Mouse (Mus musculus) lung, postnatal 25 days (tissue): ENCODE results near the gene Angptl6.
"Not testable (repeated sequence)": the region's sequence is repeated elsewhere in the genome, so short reads cannot be mapped to it uniquely, and the experiment has no call there.

Experiments used
- DNase-seq: peaks from one replicate; pipeline ENCODE4 v3.0.0; 2022; ENCODE audit warnings: low spot score

Angptl6 gene

DNA sequence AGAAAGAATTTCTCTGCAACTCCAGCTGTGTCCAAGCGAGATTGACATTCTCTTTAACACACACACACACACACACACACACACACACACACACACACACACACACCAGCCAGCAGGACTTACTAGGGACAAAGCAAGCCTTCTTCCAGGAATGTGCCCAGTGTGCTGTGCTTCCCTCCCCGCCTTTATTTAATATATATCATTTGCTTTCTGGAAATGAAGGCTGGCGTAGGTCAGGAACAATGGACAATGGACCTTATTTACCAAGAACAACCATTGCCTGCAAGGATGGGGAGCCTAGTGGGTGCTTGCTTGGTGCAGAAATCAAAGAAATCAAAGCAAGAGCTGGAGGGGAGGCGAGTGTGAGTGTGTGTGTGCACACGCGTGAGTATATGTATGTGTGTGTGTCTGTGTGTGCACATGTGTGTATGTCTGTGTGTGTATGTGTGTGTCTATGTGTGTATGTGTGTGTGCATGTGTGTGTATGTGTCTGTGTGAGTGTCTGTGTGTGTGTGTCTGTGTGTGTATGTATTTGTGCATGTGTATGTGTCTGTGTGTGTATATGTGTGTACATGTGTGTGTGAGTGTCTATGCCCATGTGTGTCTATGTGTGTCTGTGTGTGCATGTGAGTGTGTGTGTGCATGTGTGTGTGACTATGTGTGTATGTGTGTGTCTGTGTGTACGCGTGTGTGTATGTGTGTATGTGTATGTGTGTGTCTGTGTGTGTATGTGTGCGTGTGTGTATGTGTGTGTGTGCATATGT lies 42.2 kb downstream of the Angptl6 start:
- DNase-seq, result no peak

DNA sequence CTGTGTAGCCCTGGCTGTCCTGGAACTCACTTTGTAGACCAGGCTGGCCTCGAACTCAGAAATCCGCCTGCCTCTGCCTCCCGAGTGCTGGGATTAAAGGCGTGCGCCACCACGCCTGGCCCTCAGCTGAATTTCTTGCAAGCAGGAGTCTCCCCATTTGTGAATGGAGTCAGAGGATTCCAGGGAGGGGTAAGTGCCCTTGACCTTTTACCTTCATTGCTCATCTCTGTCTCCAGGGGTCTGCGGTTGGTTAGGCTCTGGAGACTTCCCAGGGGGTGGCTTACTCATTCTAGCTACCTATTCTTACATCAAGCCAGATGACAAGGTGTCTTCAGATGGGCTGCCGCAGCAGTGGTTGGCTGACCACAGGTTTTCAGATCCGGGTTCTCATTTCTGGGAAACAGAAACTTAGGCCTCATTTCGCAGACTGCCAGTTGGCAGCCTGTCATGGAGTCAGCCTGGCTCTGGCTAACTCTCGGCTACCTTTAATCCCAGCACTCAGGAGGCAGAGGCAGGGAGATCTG lies 44.0 kb downstream of the Angptl6 start:
- DNase-seq, result not testable (repeated sequence)

DNA sequence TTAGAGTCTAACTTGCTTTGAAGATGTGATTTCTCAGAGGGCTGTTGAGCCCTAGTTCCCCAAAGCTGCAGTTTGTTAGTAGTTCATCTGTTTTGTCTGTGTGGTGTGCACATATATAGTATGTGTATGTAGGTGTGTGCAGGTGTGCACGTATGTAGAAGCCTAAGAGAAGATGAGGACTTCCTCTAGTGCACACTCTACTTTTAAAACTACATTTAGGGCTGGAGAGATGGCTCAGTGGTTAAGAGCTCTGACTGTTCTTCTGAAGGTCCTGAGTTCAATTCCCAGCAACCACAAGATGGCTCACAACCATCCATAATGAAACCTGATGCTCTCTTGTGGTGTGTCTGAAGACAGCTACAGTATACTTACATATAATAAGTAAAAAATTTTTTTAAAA lies 44.6 kb downstream of the Angptl6 start:
- DNase-seq, result no peak

DNA sequence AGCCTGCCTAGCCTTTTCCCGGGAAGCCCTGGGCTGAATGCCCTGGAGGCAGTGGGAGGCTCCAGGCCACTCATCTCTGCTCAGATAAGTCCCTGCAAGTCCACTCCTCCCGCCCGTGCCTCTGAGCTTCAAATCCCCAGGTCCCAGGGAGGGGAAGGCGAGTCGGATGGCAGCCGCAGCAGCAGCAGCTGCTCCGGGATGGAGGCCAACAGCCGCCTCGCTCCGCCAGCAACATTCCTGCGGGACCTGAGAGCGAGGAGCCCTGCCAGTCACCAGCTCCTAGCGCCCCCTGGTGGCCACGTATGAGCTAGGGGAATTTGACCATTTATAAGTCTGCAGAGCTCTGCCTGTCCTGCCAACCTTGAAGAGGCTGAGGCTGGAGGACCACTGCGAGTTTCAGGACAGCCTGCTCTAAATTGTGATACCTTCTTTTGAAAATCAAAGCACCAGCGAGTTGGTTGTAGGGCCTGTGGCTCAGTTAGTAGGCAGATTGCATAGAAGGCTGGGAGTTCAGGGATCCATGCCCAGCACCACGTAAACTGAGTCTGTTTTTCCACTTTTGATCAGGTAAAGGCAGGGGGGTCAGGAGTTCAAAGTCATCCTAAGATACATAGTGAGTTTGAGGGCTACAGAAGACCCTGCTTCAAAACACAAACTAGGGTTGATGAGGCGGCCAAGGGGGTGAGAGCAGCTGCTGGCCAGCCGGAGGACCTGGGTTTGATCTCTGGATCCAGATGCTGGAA lies 48.5 kb downstream of the Angptl6 start:
- DNase-seq, result peak; percentile 92

DNA sequence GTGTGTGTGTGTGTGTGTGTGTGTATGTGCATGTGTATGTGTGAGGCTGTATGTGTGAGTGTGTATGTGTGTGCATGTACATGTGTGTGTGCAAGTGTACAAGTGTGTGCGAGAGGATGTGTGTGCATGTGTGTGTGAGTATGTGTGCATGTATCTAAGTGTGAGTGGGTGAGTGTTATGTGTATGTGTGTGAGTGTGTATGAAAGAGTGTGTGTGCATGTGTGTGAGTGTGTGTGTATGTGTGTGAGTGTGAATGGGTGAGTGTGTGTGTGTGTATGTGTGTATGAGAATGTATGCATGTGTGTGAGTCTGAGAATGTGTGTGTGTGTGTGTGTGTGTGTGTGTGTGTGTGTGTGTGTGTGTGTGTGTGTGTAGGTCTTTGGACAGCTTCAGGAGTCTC lies 51.4 kb downstream of the Angptl6 start:
- DNase-seq, result no peak

DNA sequence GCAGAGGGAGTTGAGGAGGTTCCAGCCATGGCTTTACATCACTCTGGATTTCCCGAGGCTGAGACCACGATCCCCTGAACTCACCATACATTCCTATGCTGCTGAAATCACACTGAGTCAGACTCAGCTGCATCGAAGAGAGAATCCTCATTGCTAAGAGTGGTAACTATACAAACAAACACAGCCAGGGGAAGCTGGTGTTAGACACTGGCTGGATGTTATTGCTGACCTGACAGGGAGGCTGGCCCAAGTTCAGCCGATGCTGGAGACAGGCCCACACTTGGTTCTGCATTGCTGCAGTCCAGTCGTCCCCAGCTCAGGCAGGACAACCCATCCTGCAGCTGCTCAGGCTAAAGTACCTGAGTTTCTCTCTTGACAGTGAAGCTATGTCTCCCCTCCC lies 53.7 kb downstream of the Angptl6 start:
- DNase-seq, result no peak
